10 mouse cellular contexts compared by ENCODE assay signal in genomic region chr7:114171354-114172097, GRCm38 (mm10). TPM values are rescaled to one million over a fixed set of nuclear protein-coding genes. Genes with fewer than 3 reads are reported as not detected.
DNase-seq lines count a peak whose midpoint lies in the region; ATAC-seq and TF ChIP-seq lines count a peak whose summit lies in the region.
"Had no signal": no experiment of that assay in that cellular context is flagged by ENCODE, and none has a peak within 500 bp of the region (broad histone marks: within the 10 kb centered on the region; RNA-seq: fewer than 3 reads in every experiment).

No protein-coding gene starts in this region.

- no peaks in the 10 kb centered on the region for H3K36me3 ChIP-seq in intestine, embryonic 16.5 days (ENCODE audit: control insufficient read depth, insufficient read depth, low read length)
- H3K36me3 ChIP-seq in stomach, postnatal 0 days (ENCODE audit: control insufficient read depth, insufficient read depth, low read length): no peaks in the 10 kb centered on the region
- H3K36me3 ChIP-seq: forebrain, embryonic 12.5 days; G1E had no signal

- H3K9me3 ChIP-seq in intestine, embryonic 16.5 days (ENCODE audit: control insufficient read depth, low read length): no peaks in the 10 kb centered on the region
- no peaks in the 10 kb centered on the region for H3K9me3 ChIP-seq in stomach, postnatal 0 days (ENCODE audit: control insufficient read depth, low read length)
- H3K9me3 ChIP-seq: forebrain, embryonic 12.5 days; G1E had no signal

- peak; percentile 59 for ATAC-seq in intestine, embryonic 16.5 days
- ATAC-seq in stomach, postnatal 0 days (ENCODE audit: low FRiP score, low TSS enrichment): peak; percentile 66

- H3K4me1 ChIP-seq in intestine, embryonic 16.5 days (ENCODE audit: control insufficient read depth, insufficient read depth, low read length): peaks cover 8% of the 10 kb centered on the region
- no peaks in the 10 kb centered on the region for H3K4me1 ChIP-seq in stomach, postnatal 0 days (replicated peaks; ENCODE audit: control insufficient read depth, insufficient read depth)
- H3K4me1 ChIP-seq: forebrain, embryonic 12.5 days had no signal

- DNase-seq in kidney, adult 9 months: peak; percentile 18
- no peak for DNase-seq in kidney, adult 8-10 months
- peak; percentile 20 for DNase-seq in WW6 (ENCODE audit: low read depth, low spot score)
- peak; percentile 24 for DNase-seq in stomach, postnatal 0 days (ENCODE audit: low spot score)
- DNase-seq in testis, postnatal 14 days (ENCODE audit: low spot score): no peak
- DNase-seq in cerebellum, adult 18-20 months: no peak
- no peak for DNase-seq in spleen, postnatal 4 days (ENCODE audit: low spot score in 2 of 2)

- no peak overlapping the region for H3K4me2 ChIP-seq in intestine, embryonic 16.5 days (ENCODE audit: low read depth, low read length)
- H3K4me2 ChIP-seq in stomach, postnatal 0 days (replicated peaks; ENCODE audit: low read depth): no peak overlapping the region
- H3K4me2 ChIP-seq: forebrain, embryonic 12.5 days had no signal

- no peak for TF ChIP-seq CTCF in stomach, postnatal 0 days (IDR thresholded peaks at IDR 0.05; ENCODE audit: low read depth)

- no peak overlapping the region for H3K9ac ChIP-seq in intestine, embryonic 16.5 days (ENCODE audit: low read depth, low read length)
- H3K9ac ChIP-seq in stomach, postnatal 0 days (ENCODE audit: low read length): no peak overlapping the region
- H3K9ac ChIP-seq: forebrain, embryonic 12.5 days had no signal

- TF ChIP-seq EP300 in stomach, postnatal 0 days (optimal IDR thresholded peaks at IDR 0.05): peak; percentile 52

- 38% methylated on average over 8 of the region's 8 CpGs for WGBS in intestine, embryonic 16.5 days
- WGBS in stomach, postnatal 0 days: 40% methylated on average over 8 of the region's 8 CpGs

- H3K27me3 ChIP-seq in intestine, embryonic 16.5 days (replicated peaks; ENCODE audit: control insufficient read depth, insufficient read depth, low read length): no peaks in the 10 kb centered on the region
- no peaks in the 10 kb centered on the region for H3K27me3 ChIP-seq in stomach, postnatal 0 days (ENCODE audit: control insufficient read depth, insufficient read depth, low read length)
- H3K27me3 ChIP-seq: forebrain, embryonic 12.5 days had no signal

- H3K4me3 ChIP-seq in intestine, embryonic 16.5 days (ENCODE audit: low read length): no peak overlapping the region
- no peak overlapping the region for H3K4me3 ChIP-seq in stomach, postnatal 0 days (ENCODE audit: low read depth, low read length)
- H3K4me3 ChIP-seq: forebrain, embryonic 12.5 days had no signal

- H3K27ac ChIP-seq in intestine, embryonic 16.5 days (ENCODE audit: low read length): peak overlapping the region; percentile 37; the same call in 1 of the 2 replicates
- peak overlapping the region; percentile 83 for H3K27ac ChIP-seq in stomach, postnatal 0 days (replicated peaks)
- H3K27ac ChIP-seq: forebrain, embryonic 12.5 days had no signal

RNA-seq across cellular contexts. Expression of gene Rras2, which starts 53.9 kb away (rescaled TPM):
- 20.6 and 21.2 TPM in 2 replicates for polyA plus RNA-seq in intestine, embryonic 16.5 days (2015; fragmentation: Nextera tagmentation; extraction: Ambion mirVana)
- 26.2 and 26.4 TPM in 2 replicates for polyA plus RNA-seq in stomach, postnatal 0 days (2015; fragmentation: Nextera tagmentation; extraction: Ambion mirVana)
- polyA plus RNA-seq: G1E had no signal

Comparison
In these comparisons a context has a peak if more than half of its experiments do, and no peak if none do; other contexts are left out.
1. DNase-seq: peak in kidney, adult 9 months (single experiment), WW6 (single experiment) and stomach, postnatal 0 days (single experiment); none in kidney, adult 8-10 months (0 of 2), testis, postnatal 14 days (single experiment), cerebellum, adult 18-20 months (0 of 2) and spleen, postnatal 4 days (0 of 2).